Mouse (Mus musculus): ENCODE data around the gene Zbtb16. TPM values are rescaled to one million over a fixed set of nuclear protein-coding genes. Genes with fewer than 3 reads are reported as not detected.

The Zbtb16 gene
- polyA plus RNA-seq, 1 experiment from 2014 or later: 3.1 TPM

- WGBS: 78% methylated on average over 4 of the region's 4 CpGs
- H3K36me3 ChIP-seq: no peaks in the 10 kb centered on the region
Observed at GRCm38 (mm10) chr9:48768965-48769364, 67.1 kb downstream of the Zbtb16 start.

GRCm38 (mm10) chr9:48767666-48768432, 68.2 kb downstream of the Zbtb16 start:
- no peak for DNase-seq (ENCODE audit: low spot score)
- WGBS: 86% methylated on average over 20 of the region's 20 CpGs
- no peak overlapping the region for H3K4me3 ChIP-seq
- H3K9me3 ChIP-seq: no peaks in the 10 kb centered on the region
- no peak overlapping the region for H3K27ac ChIP-seq
- no peaks in the 10 kb centered on the region for H3K36me3 ChIP-seq
- H3K27me3 ChIP-seq (ENCODE audit: insufficient read depth, poor library complexity, severe bottlenecking): 0 out of 2 replicates have a peak, but pooled peaks cover 4% of the 10 kb centered on the region
- H3K4me1 ChIP-seq: peaks cover 3% of the 10 kb centered on the region; the same call in 1 of the 2 replicates

More at GRCm38 (mm10) chr9:48768965-48769364, 67.1 kb downstream of the Zbtb16 start:
- no peak overlapping the region for H3K4me3 ChIP-seq
- no peaks in the 10 kb centered on the region for H3K27me3 ChIP-seq (ENCODE audit: insufficient read depth, poor library complexity, severe bottlenecking)
- H3K27ac ChIP-seq: no peak overlapping the region
- peaks cover 3% of the 10 kb centered on the region; the same call in 1 of the 2 replicates for H3K4me1 ChIP-seq
- no peaks in the 10 kb centered on the region for H3K9me3 ChIP-seq
- no peak for DNase-seq (ENCODE audit: low spot score)

- no peak for DNase-seq (ENCODE audit: low spot score)
- H3K27ac ChIP-seq: no peak overlapping the region
- H3K9me3 ChIP-seq: no peaks in the 10 kb centered on the region
- peaks cover 11% of the 10 kb centered on the region; the same call in 1 of the 2 replicates for H3K27me3 ChIP-seq (ENCODE audit: insufficient read depth, poor library complexity, severe bottlenecking)
- H3K36me3 ChIP-seq: no peaks in the 10 kb centered on the region
- H3K4me1 ChIP-seq: peaks cover 4% of the 10 kb centered on the region; the same call in 1 of the 2 replicates
- H3K4me3 ChIP-seq: no peak overlapping the region
Observed at GRCm38 (mm10) chr9:48765927-48766326, 70.1 kb downstream of the Zbtb16 start.

GRCm38 (mm10) chr9:48764311-48764710, 71.7 kb downstream of the Zbtb16 start:
- 82% methylated on average over 5 of the region's 5 CpGs for WGBS
- DNase-seq (ENCODE audit: low spot score): no peak
- Histone ChIP-seq H3K4me3 (no peak overlapping the region), H3K27me3 (ENCODE audit: insufficient read depth, poor library complexity, severe bottlenecking) (peaks cover 11% of the 10 kb centered on the region; the same call in 1 of the 2 replicates), H3K36me3 (no peaks in the 10 kb centered on the region), H3K9me3 (no peaks in the 10 kb centered on the region), H3K27ac (no peak overlapping the region), H3K4me1 (peaks cover 16% of the 10 kb centered on the region; the same call in 1 of the 2 replicates)

- Histone ChIP-seq H3K27ac (no peak overlapping the region), H3K9me3 (no peaks in the 10 kb centered on the region), H3K36me3 (no peaks in the 10 kb centered on the region), H3K4me3 (no peak overlapping the region), H3K4me1 (peaks cover 16% of the 10 kb centered on the region; the same call in 1 of the 2 replicates), H3K27me3 (ENCODE audit: insufficient read depth, poor library complexity, severe bottlenecking) (peaks cover 14% of the 10 kb centered on the region)
- 90% methylated on average over 14 of the region's 14 CpGs for WGBS
- no peak for DNase-seq (ENCODE audit: low spot score)
Observed at GRCm38 (mm10) chr9:48761732-48762637, 74.0 kb downstream of the Zbtb16 start.

- Histone ChIP-seq H3K27ac (no peak overlapping the region), H3K27me3 (ENCODE audit: insufficient read depth, poor library complexity, severe bottlenecking) (peaks cover 14% of the 10 kb centered on the region), H3K4me1 (peaks cover 20% of the 10 kb centered on the region), H3K9me3 (no peaks in the 10 kb centered on the region), H3K4me3 (no peak overlapping the region), H3K36me3 (no peaks in the 10 kb centered on the region)
- WGBS: 78% methylated on average over 8 of the region's 8 CpGs
- no peak for DNase-seq (ENCODE audit: low spot score)
Observed at GRCm38 (mm10) chr9:48761175-48761556, 74.9 kb downstream of the Zbtb16 start.

GRCm38 (mm10) chr9:48760449-48761174, 75.4 kb downstream of the Zbtb16 start:
- Histone ChIP-seq H3K9me3 (no peaks in the 10 kb centered on the region), H3K4me1 (peaks cover 25% of the 10 kb centered on the region), H3K36me3 (no peaks in the 10 kb centered on the region), H3K27ac (0 out of 2 replicates have a peak overlapping the region, but pooled peaks have one; percentile 17), H3K4me3 (no peak overlapping the region), H3K27me3 (ENCODE audit: insufficient read depth, poor library complexity, severe bottlenecking) (peaks cover 14% of the 10 kb centered on the region)
- WGBS: 45% methylated on average over 13 of the region's 13 CpGs
- peak; percentile 89 for DNase-seq (ENCODE audit: low spot score)

GRCm38 (mm10) chr9:48759098-48759497, 76.9 kb downstream of the Zbtb16 start:
- H3K9me3 ChIP-seq: no peaks in the 10 kb centered on the region
- H3K27me3 ChIP-seq (ENCODE audit: insufficient read depth, poor library complexity, severe bottlenecking): peaks cover 14% of the 10 kb centered on the region
- H3K27ac ChIP-seq: no peak overlapping the region
- no peaks in the 10 kb centered on the region for H3K36me3 ChIP-seq
- DNase-seq (ENCODE audit: low spot score): no peak
- H3K4me3 ChIP-seq: no peak overlapping the region
- H3K4me1 ChIP-seq: peaks cover 28% of the 10 kb centered on the region
- 82% methylated on average over 4 of the region's 4 CpGs for WGBS

- no peak overlapping the region for H3K4me3 ChIP-seq
- no peaks in the 10 kb centered on the region for H3K9me3 ChIP-seq
- peaks cover 28% of the 10 kb centered on the region for H3K4me1 ChIP-seq
- no peak for DNase-seq (ENCODE audit: low spot score)
- no peaks in the 10 kb centered on the region for H3K36me3 ChIP-seq
- H3K27ac ChIP-seq: no peak overlapping the region; the same call in 1 of the 2 replicates
- 80% methylated on average over 13 of the region's 13 CpGs for WGBS
- peaks cover 11% of the 10 kb centered on the region for H3K27me3 ChIP-seq (ENCODE audit: insufficient read depth, poor library complexity, severe bottlenecking)
Observed at GRCm38 (mm10) chr9:48757650-48758580, 78.1 kb downstream of the Zbtb16 start.

- Histone ChIP-seq H3K27me3 (ENCODE audit: insufficient read depth, poor library complexity, severe bottlenecking) (peaks cover 3% of the 10 kb centered on the region; the same call in 1 of the 2 replicates), H3K27ac (no peak overlapping the region), H3K4me1 (peaks cover 28% of the 10 kb centered on the region), H3K36me3 (no peaks in the 10 kb centered on the region), H3K9me3 (no peaks in the 10 kb centered on the region), H3K4me3 (no peak overlapping the region)
- WGBS: 43% methylated on average over 10 of the region's 10 CpGs
- no peak for DNase-seq (ENCODE audit: low spot score)
Observed at GRCm38 (mm10) chr9:48756261-48756812, 79.7 kb downstream of the Zbtb16 start.

- H3K27ac ChIP-seq: 0 out of 2 replicates have a peak overlapping the region, but pooled peaks have one; percentile 56
- 50% methylated on average over 9 of the region's 9 CpGs for whole genome bisulfite sequencing
- no peak overlapping the region for H3K4me3 ChIP-seq
- H3K9me3 ChIP-seq: no peaks in the 10 kb centered on the region
- peaks cover 3% of the 10 kb centered on the region; the same call in 1 of the 2 replicates for H3K27me3 ChIP-seq (ENCODE audit: insufficient read depth, poor library complexity, severe bottlenecking)
- H3K4me1 ChIP-seq: peaks cover 20% of the 10 kb centered on the region
- no peak for DNase-seq (ENCODE audit: low spot score)
- H3K36me3 ChIP-seq: no peaks in the 10 kb centered on the region
Observed at GRCm38 (mm10) chr9:48755438-48756070, 80.5 kb downstream of the Zbtb16 start.

Data from heart, embryonic 10.5 days (tissue).